Mouse (Mus musculus) erythroblast, embryonic 14.5 days (primary cell): Measurements from ENCODE around the gene Cdk5rap2.

Source experiments
- GATA1 ChIP-seq: IDR thresholded peaks from 2 replicates; pipeline ENCODE4 v1.6.1; 2012; ENCODE audit warnings: low read length, inconsistent platforms, mixed read lengths
- TAL1 ChIP-seq: IDR thresholded peaks from 3 replicates; pipeline ENCODE4 v1.6.1; 2012; ENCODE audit warnings: low read length, inconsistent platforms, mixed read lengths

GRCm38 (mm10) chr4:70335444-70336144 is 74.6 kb downstream of the Cdk5rap2 start:
- no peak for TF ChIP-seq GATA1
- no peak for TF ChIP-seq TAL1
